Mouse (Mus musculus): ENCODE data around the gene Gpc3. TPM values are rescaled to one million over a fixed set of nuclear protein-coding genes. Genes with fewer than 3 reads are reported as not detected.

Gpc3 gene
- polyA plus RNA-seq, 1 experiment from 2014 or later = 634 TPM

- no peaks in the 10 kb centered on the region for H3K27me3 ChIP-seq (replicated peaks; ENCODE audit: control insufficient read depth, insufficient read depth, low read length)
- no peak overlapping the region for H3K4me2 ChIP-seq (ENCODE audit: low read length)
- H3K9ac ChIP-seq (ENCODE audit: low read length) = no peak overlapping the region
- H3K4me1 ChIP-seq (replicated peaks; ENCODE audit: control insufficient read depth, insufficient read depth, low read length) = no peaks in the 10 kb centered on the region
- 81% methylated on average over 5 of the region's 5 CpGs for WGBS
- DNase-seq (ENCODE audit: low spot score) (no peak), ATAC-seq (replicated peaks; ENCODE audit: low FRiP score, low TSS enrichment, low read depth) (no peak)
- H3K27ac ChIP-seq (ENCODE audit: low read depth) = no peak overlapping the region
- H3K4me3 ChIP-seq (ENCODE audit: low read depth, low read length) = no peak overlapping the region
- no peaks in the 10 kb centered on the region for H3K9me3 ChIP-seq (ENCODE audit: control insufficient read depth, low read length)
- peaks cover 15% of the 10 kb centered on the region; the same call in 1 of the 2 replicates for H3K36me3 ChIP-seq (ENCODE audit: control insufficient read depth, insufficient read depth, low read length)
Observed at GRCm38 (mm10) chrX:52425605-52426004, 188.1 kb downstream of the Gpc3 start.

GRCm38 (mm10) chrX:52419850-52420249 lies 193.9 kb downstream of the Gpc3 start:
- no peak for ATAC-seq (replicated peaks; ENCODE audit: low FRiP score, low TSS enrichment, low read depth)
- no peak overlapping the region for H3K4me2 ChIP-seq (ENCODE audit: low read length)
- 72% methylated on average over 3 of the region's 3 CpGs for WGBS
- no peak overlapping the region for H3K27ac ChIP-seq (ENCODE audit: low read depth)
- H3K36me3 ChIP-seq (ENCODE audit: control insufficient read depth, insufficient read depth, low read length) = no peaks in the 10 kb centered on the region
- no peak for DNase-seq (ENCODE audit: low spot score)
- H3K4me3 ChIP-seq (ENCODE audit: low read depth, low read length) = no peak overlapping the region
- H3K27me3 ChIP-seq (replicated peaks; ENCODE audit: control insufficient read depth, insufficient read depth, low read length) = no peaks in the 10 kb centered on the region
- no peaks in the 10 kb centered on the region for H3K4me1 ChIP-seq (replicated peaks; ENCODE audit: control insufficient read depth, insufficient read depth, low read length)
- no peak overlapping the region for H3K9ac ChIP-seq (ENCODE audit: low read length)
- H3K9me3 ChIP-seq (ENCODE audit: control insufficient read depth, low read length) = no peaks in the 10 kb centered on the region

GRCm38 (mm10) chrX:52412936-52413335 lies 200.8 kb downstream of the Gpc3 start:
- H3K9ac ChIP-seq (ENCODE audit: low read length) = no peak overlapping the region
- WGBS = 81% methylated on average over 3 of the region's 3 CpGs
- no peak for ATAC-seq (replicated peaks; ENCODE audit: low FRiP score, low TSS enrichment, low read depth)
- no peak overlapping the region for H3K27ac ChIP-seq (ENCODE audit: low read depth)
- no peaks in the 10 kb centered on the region for H3K4me1 ChIP-seq (replicated peaks; ENCODE audit: control insufficient read depth, insufficient read depth, low read length)
- H3K4me2 ChIP-seq (ENCODE audit: low read length) = no peak overlapping the region
- no peaks in the 10 kb centered on the region for H3K9me3 ChIP-seq (ENCODE audit: control insufficient read depth, low read length)
- H3K4me3 ChIP-seq (ENCODE audit: low read depth, low read length) = no peak overlapping the region
- no peaks in the 10 kb centered on the region for H3K27me3 ChIP-seq (replicated peaks; ENCODE audit: control insufficient read depth, insufficient read depth, low read length)
- no peaks in the 10 kb centered on the region for H3K36me3 ChIP-seq (ENCODE audit: control insufficient read depth, insufficient read depth, low read length)
- no peak for DNase-seq (ENCODE audit: low spot score)

- H3K4me1 ChIP-seq (replicated peaks; ENCODE audit: control insufficient read depth, insufficient read depth, low read length) = no peaks in the 10 kb centered on the region
- DNase-seq (ENCODE audit: low spot score) (no peak), ATAC-seq (replicated peaks; ENCODE audit: low FRiP score, low TSS enrichment, low read depth) (no peak)
- H3K27ac ChIP-seq (ENCODE audit: low read depth) = no peak overlapping the region
- no peaks in the 10 kb centered on the region for H3K36me3 ChIP-seq (ENCODE audit: control insufficient read depth, insufficient read depth, low read length)
- WGBS = 94% methylated on average over 2 of the region's 2 CpGs
- H3K4me2 ChIP-seq (ENCODE audit: low read length) = no peak overlapping the region
- no peaks in the 10 kb centered on the region for H3K27me3 ChIP-seq (replicated peaks; ENCODE audit: control insufficient read depth, insufficient read depth, low read length)
- no peak overlapping the region for H3K4me3 ChIP-seq (ENCODE audit: low read depth, low read length)
- H3K9me3 ChIP-seq (ENCODE audit: control insufficient read depth, low read length) = no peaks in the 10 kb centered on the region
- no peak overlapping the region for H3K9ac ChIP-seq (ENCODE audit: low read length)
Observed at GRCm38 (mm10) chrX:52401188-52401587, 212.6 kb downstream of the Gpc3 start.

GRCm38 (mm10) chrX:52375129-52375528 lies 238.6 kb downstream of the Gpc3 start:
- H3K27ac ChIP-seq (ENCODE audit: low read depth) = no peak overlapping the region
- DNase-seq (ENCODE audit: low spot score) (no peak), ATAC-seq (replicated peaks; ENCODE audit: low FRiP score, low TSS enrichment, low read depth) (no peak)
- H3K27me3 ChIP-seq (replicated peaks; ENCODE audit: control insufficient read depth, insufficient read depth, low read length) = no peaks in the 10 kb centered on the region
- H3K4me3 ChIP-seq (ENCODE audit: low read depth, low read length) = no peak overlapping the region
- H3K4me1 ChIP-seq (replicated peaks; ENCODE audit: control insufficient read depth, insufficient read depth, low read length) = no peaks in the 10 kb centered on the region
- H3K36me3 ChIP-seq (ENCODE audit: control insufficient read depth, insufficient read depth, low read length) = no peaks in the 10 kb centered on the region
- H3K9ac ChIP-seq (ENCODE audit: low read length) = no peak overlapping the region
- 62% methylated on average over 3 of the region's 3 CpGs for WGBS
- H3K4me2 ChIP-seq (ENCODE audit: low read length) = no peak overlapping the region
- H3K9me3 ChIP-seq (ENCODE audit: control insufficient read depth, low read length) = no peaks in the 10 kb centered on the region

- H3K4me2 ChIP-seq (ENCODE audit: low read length) = no peak overlapping the region
- no peak overlapping the region for H3K9ac ChIP-seq (ENCODE audit: low read length)
- no peak overlapping the region; the same call in 1 of the 2 replicates for H3K27ac ChIP-seq (ENCODE audit: low read depth)
- H3K9me3 ChIP-seq (ENCODE audit: control insufficient read depth, low read length) = no peaks in the 10 kb centered on the region
- no peaks in the 10 kb centered on the region for H3K4me1 ChIP-seq (replicated peaks; ENCODE audit: control insufficient read depth, insufficient read depth, low read length)
- H3K27me3 ChIP-seq (replicated peaks; ENCODE audit: control insufficient read depth, insufficient read depth, low read length) = no peaks in the 10 kb centered on the region
- no peak for DNase-seq (ENCODE audit: low spot score)
- 79% methylated on average over 14 of the region's 14 CpGs for WGBS
- no peaks in the 10 kb centered on the region for H3K36me3 ChIP-seq (ENCODE audit: control insufficient read depth, insufficient read depth, low read length)
- no peak for ATAC-seq (replicated peaks; ENCODE audit: low FRiP score, low TSS enrichment, low read depth)
- H3K4me3 ChIP-seq (ENCODE audit: low read depth, low read length) = no peak overlapping the region
Observed at GRCm38 (mm10) chrX:52374209-52374608, 239.5 kb downstream of the Gpc3 start.

GRCm38 (mm10) chrX:52372436-52372835 lies 241.3 kb downstream of the Gpc3 start:
- WGBS = 49% methylated on average over 5 of the region's 5 CpGs
- H3K27me3 ChIP-seq (replicated peaks; ENCODE audit: control insufficient read depth, insufficient read depth, low read length) = 0 out of 2 replicates have a peak, but pooled peaks cover 1% of the 10 kb centered on the region
- H3K9ac ChIP-seq (ENCODE audit: low read length) = no peak overlapping the region
- ATAC-seq (replicated peaks; ENCODE audit: low FRiP score, low TSS enrichment, low read depth) (no peak), DNase-seq (ENCODE audit: low spot score) (no peak)
- no peaks in the 10 kb centered on the region for H3K9me3 ChIP-seq (ENCODE audit: control insufficient read depth, low read length)
- H3K4me3 ChIP-seq (ENCODE audit: low read depth, low read length) = no peak overlapping the region
- no peak overlapping the region for H3K27ac ChIP-seq (ENCODE audit: low read depth)
- no peak overlapping the region for H3K4me2 ChIP-seq (ENCODE audit: low read length)
- H3K4me1 ChIP-seq (replicated peaks; ENCODE audit: control insufficient read depth, insufficient read depth, low read length) = no peaks in the 10 kb centered on the region
- no peaks in the 10 kb centered on the region for H3K36me3 ChIP-seq (ENCODE audit: control insufficient read depth, insufficient read depth, low read length)

GRCm38 (mm10) chrX:52369938-52370758 lies 243.6 kb downstream of the Gpc3 start:
- no peak overlapping the region for H3K4me3 ChIP-seq (ENCODE audit: low read depth, low read length)
- DNase-seq (ENCODE audit: low spot score) (no peak), ATAC-seq (replicated peaks; ENCODE audit: low FRiP score, low TSS enrichment, low read depth) (no peak)
- 0 out of 2 replicates have a peak, but pooled peaks cover 2% of the 10 kb centered on the region for H3K36me3 ChIP-seq (ENCODE audit: control insufficient read depth, insufficient read depth, low read length)
- WGBS = 74% methylated on average over 8 of the region's 8 CpGs
- H3K9ac ChIP-seq (ENCODE audit: low read length) = no peak overlapping the region
- 0 out of 2 replicates have a peak, but pooled peaks cover 2% of the 10 kb centered on the region for H3K27me3 ChIP-seq (replicated peaks; ENCODE audit: control insufficient read depth, insufficient read depth, low read length)
- no peaks in the 10 kb centered on the region for H3K9me3 ChIP-seq (ENCODE audit: control insufficient read depth, low read length)
- no peaks in the 10 kb centered on the region for H3K4me1 ChIP-seq (replicated peaks; ENCODE audit: control insufficient read depth, insufficient read depth, low read length)
- H3K27ac ChIP-seq (ENCODE audit: low read depth) = no peak overlapping the region
- H3K4me2 ChIP-seq (ENCODE audit: low read length) = no peak overlapping the region

Measured in intestine, embryonic 14.5 days (tissue).